Mouse (Mus musculus) induced T-regulatory cell, adult 2 months (primary cell): ENCODE results near the gene Gm9972.
A peak's percentile ranks its signal among the peaks of the same experiment; 100 is the strongest.

ENCODE experiments used
- DNase-seq: peaks from one replicate; pipeline ENCODE4 v3.0.0-alpha.2; 2012; ENCODE audit warnings: low read depth

The Gm9972 gene

GRCm38 (mm10) chr11:43035446-43035845, at the start of gene Gm9972:
Gm9972 (plus strand) TSS chr11:43035746.
- no peak for DNase-seq

- peak; percentile 5 for DNase-seq
Observed at GRCm38 (mm10) chr11:42999188-42999587, 36.4 kb upstream of the Gm9972 start.

DNA sequence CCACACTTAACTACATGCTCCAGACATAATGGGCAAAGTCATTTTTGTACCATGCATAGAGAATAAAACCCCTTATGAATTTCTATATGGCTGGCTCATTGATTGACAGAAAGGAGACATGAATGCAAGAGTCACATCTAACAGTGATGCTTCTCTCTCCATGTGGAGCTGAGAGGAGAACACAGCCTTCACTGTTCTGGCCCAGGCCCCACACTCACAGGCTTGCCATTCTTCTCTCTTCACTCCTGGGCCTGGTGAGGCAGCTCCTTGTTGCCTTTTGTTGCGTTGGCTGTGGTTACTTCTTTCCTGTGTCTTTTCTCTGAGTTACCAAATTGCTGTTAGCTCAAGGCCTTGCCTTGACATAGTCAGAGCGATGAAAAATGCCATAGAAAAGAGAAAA, 23.6 kb upstream of the Gm9972 start:
- no peak for DNase-seq

GRCm38 (mm10) chr11:43012980-43013379, 22.6 kb upstream of the Gm9972 start:
- no peak for DNase-seq

- DNase-seq: no peak
Observed at GRCm38 (mm10) chr11:43023109-43023688, 12.3 kb upstream of the Gm9972 start.

- DNase-seq: no peak
Observed at GRCm38 (mm10) chr11:43029813-43030212, 5.7 kb upstream of the Gm9972 start.

- DNase-seq: no peak
Observed at GRCm38 (mm10) chr11:43032141-43032540, 3.4 kb upstream of the Gm9972 start.

- no peak for DNase-seq
Observed at GRCm38 (mm10) chr11:43045871-43046548, 10.5 kb downstream of the Gm9972 start.

GRCm38 (mm10) chr11:43049363-43049762, 13.8 kb downstream of the Gm9972 start:
- DNase-seq: no peak

- no peak for DNase-seq
Observed at GRCm38 (mm10) chr11:43054972-43055371, 19.4 kb downstream of the Gm9972 start.

DNA sequence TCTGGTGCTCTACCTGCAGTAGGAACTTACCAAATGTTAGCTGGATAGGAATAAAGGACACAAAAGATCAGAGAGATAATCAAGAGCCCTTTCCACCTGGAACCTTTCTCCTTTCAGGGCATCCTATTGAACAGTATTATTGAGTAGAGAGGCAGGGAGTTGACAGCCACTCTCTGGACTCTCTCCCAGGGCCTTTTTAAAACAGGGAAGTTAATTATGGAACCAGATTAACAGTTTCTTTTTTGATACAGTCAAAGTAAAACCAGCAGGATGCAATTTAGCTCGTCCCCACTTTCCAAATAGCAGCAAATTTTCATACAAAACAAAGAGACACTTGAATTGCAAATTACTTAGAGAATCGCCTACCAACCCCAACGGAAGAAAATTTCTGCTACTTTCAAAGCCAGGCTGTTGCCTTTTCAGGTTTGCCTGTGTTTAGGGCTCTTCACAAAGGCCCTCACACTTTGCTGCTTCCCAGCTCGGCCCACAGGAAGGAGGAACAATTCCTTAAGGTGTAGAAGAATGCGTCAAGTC, 24.0 kb downstream of the Gm9972 start:
- DNase-seq: no peak

DNA sequence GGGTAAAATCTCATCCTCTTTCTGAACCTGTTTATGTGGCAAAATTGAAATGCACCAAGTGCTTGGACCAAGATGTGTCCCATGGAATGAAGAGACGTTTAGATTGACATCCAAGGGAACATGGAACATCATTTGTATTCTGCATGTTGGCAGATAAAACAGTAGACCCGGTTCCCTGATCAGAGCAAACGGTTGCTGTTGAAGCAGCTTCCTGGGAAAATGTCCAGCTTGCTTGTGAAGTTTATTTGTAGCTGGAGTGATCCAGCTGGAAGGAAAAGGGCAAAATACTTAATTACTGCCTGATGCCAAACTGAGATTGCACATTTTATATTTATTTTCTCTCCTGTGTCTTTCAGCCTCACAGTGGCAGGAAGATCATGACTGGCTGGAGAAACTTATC, 26.7 kb downstream of the Gm9972 start:
- no peak for DNase-seq

DNA sequence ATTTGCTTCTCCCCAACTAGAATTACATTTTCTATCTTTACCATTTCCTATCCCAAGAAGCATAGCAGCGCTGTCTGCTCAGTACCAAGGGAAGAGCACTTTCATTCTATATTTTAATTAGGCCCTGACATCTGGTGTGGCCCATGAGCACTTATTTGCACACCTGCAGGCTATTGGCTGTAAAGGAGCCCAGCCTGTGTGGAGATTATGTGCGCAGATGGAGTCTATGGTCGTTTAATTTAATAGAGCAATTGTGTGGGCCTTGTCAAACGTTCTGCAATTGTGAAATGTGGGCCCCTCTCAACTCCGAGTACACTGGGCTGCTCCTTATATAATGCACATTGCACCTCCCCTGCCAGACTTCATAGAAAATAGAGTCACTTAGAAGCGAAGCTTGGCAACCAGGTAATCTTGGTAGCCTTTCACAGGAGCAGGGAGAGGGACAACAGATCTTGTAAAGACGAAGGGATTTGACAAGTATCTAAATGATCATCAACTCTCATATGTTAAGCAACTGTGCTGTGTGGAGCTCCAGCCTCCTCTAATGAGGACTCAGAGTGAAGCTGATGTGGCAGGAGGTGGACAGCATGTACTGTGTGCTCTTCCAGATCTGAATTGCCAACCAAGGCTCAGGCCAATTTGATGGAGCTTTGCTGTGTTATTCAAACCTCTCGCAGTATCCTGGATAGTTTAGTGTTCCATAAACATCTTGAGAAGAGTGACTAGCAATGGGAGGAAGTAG, 50.9 kb downstream of the Gm9972 start:
- DNase-seq: no peak
